Mouse (Mus musculus) right cerebral cortex, postnatal 10 days (tissue): ENCODE measurements around the gene Sgsm2.

Source experiments
- DNase-seq, 2 experiments: peaks; one replicate each; pipeline ENCODE4 v3.0.0; 2021; ENCODE audit warnings: low spot score in 2 of 2

Sgsm2 gene

GRCm38 (mm10) chr11:74841366-74841765 is 55.5 kb downstream of the Sgsm2 start:
- no peak for DNase-seq

GRCm38 (mm10) chr11:74840739-74841138 is 56.1 kb downstream of the Sgsm2 start:
- DNase-seq = no peak

- peak; percentile 23 to 42 for DNase-seq
Measured at GRCm38 (mm10) chr11:74839860-74840715, 56.8 kb downstream of the Sgsm2 start.

GRCm38 (mm10) chr11:74838971-74839370 is 57.9 kb downstream of the Sgsm2 start:
- peak; percentile 73 to 86 for DNase-seq

- DNase-seq = peak; percentile 93 to 94
Measured at GRCm38 (mm10) chr11:74838441-74838840, 58.4 kb downstream of the Sgsm2 start.

- peak; percentile 94 to 95 for DNase-seq
Measured at GRCm38 (mm10) chr11:74837694-74838431, 59.0 kb downstream of the Sgsm2 start.

- peak in 1 of 2 experiments; percentile 22 for DNase-seq
Measured at GRCm38 (mm10) chr11:74837056-74837693, 59.7 kb downstream of the Sgsm2 start.

- peak; percentile 44 to 57 for DNase-seq
Measured at GRCm38 (mm10) chr11:74836225-74837055, 60.4 kb downstream of the Sgsm2 start.

GRCm38 (mm10) chr11:74835593-74836224 is 61.2 kb downstream of the Sgsm2 start:
- peak in 1 of 2 experiments; percentile 40 for DNase-seq

- no peak for DNase-seq
Measured at GRCm38 (mm10) chr11:74834650-74835277, 62.1 kb downstream of the Sgsm2 start.

- peak in 1 of 2 experiments; percentile 24 for DNase-seq
Measured at GRCm38 (mm10) chr11:74834359-74834638, 62.6 kb downstream of the Sgsm2 start.

- peak in 1 of 2 experiments; percentile 24 for DNase-seq
Measured at GRCm38 (mm10) chr11:74833536-74834358, 63.1 kb downstream of the Sgsm2 start.

GRCm38 (mm10) chr11:74832503-74833143 is 64.2 kb downstream of the Sgsm2 start:
- peak; percentile 80 to 84 for DNase-seq

- DNase-seq = peak; percentile 98 to 99
Measured at GRCm38 (mm10) chr11:74831606-74832451, 65.0 kb downstream of the Sgsm2 start.

- DNase-seq = peak; percentile 72 to 77
Measured at GRCm38 (mm10) chr11:74831191-74831605, 65.7 kb downstream of the Sgsm2 start.

- peak; percentile 99 to 100 for DNase-seq
Measured at GRCm38 (mm10) chr11:74830256-74831161, 66.4 kb downstream of the Sgsm2 start, which contains the start of gene Mnt. TSS of gene Mnt (plus strand) at chr11:74830920.

- DNase-seq = peak; percentile 87 to 89
Measured at GRCm38 (mm10) chr11:74829812-74830211, 67.0 kb downstream of the Sgsm2 start.
